Mouse (Mus musculus) telencephalon, adult 2 months (tissue): ENCODE measurements around the gene Alpk1.
A peak's percentile ranks its signal among the peaks of the same experiment; 100 is the strongest.

ENCODE experiments used
- DNase-seq: peaks from one replicate; pipeline ENCODE4 v3.0.0-alpha.2; 2011; ENCODE audit warnings: low read depth, low spot score

The Alpk1 gene

GRCm38 (mm10) chr3:127743614-127744365, 36.5 kb downstream of the Alpk1 start:
- no peak for DNase-seq

- no peak for DNase-seq
These were observed 38.9 kb downstream of the Alpk1 start for GRCm38 (mm10) chr3:127741473-127741872.

GRCm38 (mm10) chr3:127737876-127738275, 42.5 kb downstream of the Alpk1 start:
- DNase-seq = no peak

GRCm38 (mm10) chr3:127735395-127735794, 44.9 kb downstream of the Alpk1 start:
- no peak for DNase-seq

- DNase-seq = no peak
These were observed 50.7 kb downstream of the Alpk1 start for GRCm38 (mm10) chr3:127729513-127730137.

- DNase-seq = no peak
These were observed 51.3 kb downstream of the Alpk1 start for GRCm38 (mm10) chr3:127728851-127729512.

GRCm38 (mm10) chr3:127728046-127728445, 52.3 kb downstream of the Alpk1 start:
- DNase-seq = no peak

- DNase-seq = no peak
These were observed 59.4 kb downstream of the Alpk1 start for GRCm38 (mm10) chr3:127720948-127721347.

- DNase-seq = no peak
These were observed 60.3 kb downstream of the Alpk1 start for GRCm38 (mm10) chr3:127720050-127720449.

- no peak for DNase-seq
These were observed 60.7 kb downstream of the Alpk1 start for GRCm38 (mm10) chr3:127719601-127720000.

GRCm38 (mm10) chr3:127716759-127717158, 63.6 kb downstream of the Alpk1 start:
- no peak for DNase-seq

GRCm38 (mm10) chr3:127713112-127713511, 67.2 kb downstream of the Alpk1 start:
- no peak for DNase-seq

GRCm38 (mm10) chr3:127711536-127711935, 68.8 kb downstream of the Alpk1 start:
- DNase-seq = no peak

GRCm38 (mm10) chr3:127707089-127707485, 73.2 kb downstream of the Alpk1 start:
- no peak for DNase-seq

GRCm38 (mm10) chr3:127706445-127707088, 73.8 kb downstream of the Alpk1 start:
- DNase-seq = no peak

GRCm38 (mm10) chr3:127705515-127706444, 74.5 kb downstream of the Alpk1 start:
- DNase-seq = peak; percentile 9

GRCm38 (mm10) chr3:127705139-127705514, 75.2 kb downstream of the Alpk1 start:
- no peak for DNase-seq

GRCm38 (mm10) chr3:127701196-127701825, 79.0 kb downstream of the Alpk1 start:
- no peak for DNase-seq

GRCm38 (mm10) chr3:127698636-127699035, 81.7 kb downstream of the Alpk1 start:
- no peak for DNase-seq

- no peak for DNase-seq
These were observed 83.8 kb downstream of the Alpk1 start for GRCm38 (mm10) chr3:127696541-127696940.
